7 mouse cellular contexts compared by ENCODE assay signal in genomic region chr8:46547245-46547644, GRCm38 (mm10). TPM values are rescaled to one million over a fixed set of nuclear protein-coding genes. Genes with fewer than 3 reads are reported as not detected.
DNase-seq lines count a peak whose midpoint lies in the region; ATAC-seq lines count a peak whose summit lies in the region.

No protein-coding gene starts in this region.

- peak; percentile 61 for DNase-seq in limb, embryonic 11.5 days (ENCODE audit: low spot score)
- no peak for DNase-seq in limb, embryonic 10.5 days (ENCODE audit: low spot score)
- DNase-seq in T-cell, adult 2 months (ENCODE audit: low spot score): peak; percentile 18
- DNase-seq in embryo, embryonic 10.5 days (ENCODE audit: low spot score): peak; percentile 90
- peak; percentile 72 for DNase-seq in hindlimb bud, embryonic 11.5 days (ENCODE audit: extremely low spot score, low read depth, low spot score)
- DNase-seq in lung, postnatal 10 days: peak; percentile 82
- DNase-seq in urinary bladder, postnatal 4 days (ENCODE audit: low spot score in 2 of 2): no peak

- no peak overlapping the region for H3K27ac ChIP-seq in limb, embryonic 11.5 days (replicated peaks; ENCODE audit: low read depth, low read length)
- no peak overlapping the region for H3K27ac ChIP-seq in limb, embryonic 10.5 days

- no peak overlapping the region for H3K4me2 ChIP-seq in limb, embryonic 11.5 days (ENCODE audit: low read depth, severe bottlenecking)

- H3K27me3 ChIP-seq in limb, embryonic 11.5 days (ENCODE audit: control insufficient read depth, insufficient read depth, low read length): no peaks in the 10 kb centered on the region
- H3K27me3 ChIP-seq in limb, embryonic 10.5 days (ENCODE audit: low read depth, poor library complexity, severe bottlenecking): no peaks in the 10 kb centered on the region

- H3K4me3 ChIP-seq in limb, embryonic 11.5 days (ENCODE audit: low read depth, low read length): no peak overlapping the region
- no peak overlapping the region for H3K4me3 ChIP-seq in limb, embryonic 10.5 days

- H3K36me3 ChIP-seq in limb, embryonic 11.5 days (ENCODE audit: control insufficient read depth, insufficient read depth, low read length): no peaks in the 10 kb centered on the region
- no peaks in the 10 kb centered on the region for H3K36me3 ChIP-seq in limb, embryonic 10.5 days

- peaks cover under 1% of the 10 kb centered on the region; the same call in 1 of the 2 replicates for H3K4me1 ChIP-seq in limb, embryonic 11.5 days (ENCODE audit: control insufficient read depth, insufficient read depth, low read length)
- H3K4me1 ChIP-seq in limb, embryonic 10.5 days: peaks cover 3% of the 10 kb centered on the region

- H3K9ac ChIP-seq in limb, embryonic 11.5 days (ENCODE audit: low read length): no peak overlapping the region

- no peaks in the 10 kb centered on the region for H3K9me3 ChIP-seq in limb, embryonic 11.5 days (ENCODE audit: control insufficient read depth, low read length)
- H3K9me3 ChIP-seq in limb, embryonic 10.5 days (replicated peaks): no peaks in the 10 kb centered on the region

- ATAC-seq in limb, embryonic 11.5 days (ENCODE audit: insufficient number of reproducible peaks, low FRiP score, low TSS enrichment, low read depth): no peak

- WGBS in limb, embryonic 11.5 days: 56% methylated on average over 4 of the region's 4 CpGs
- WGBS in limb, embryonic 10.5 days: 52% methylated on average over 4 of the region's 4 CpGs

RNA-seq across cellular contexts. Expression of gene Cenpu, which starts 4.6 kb away (rescaled TPM):
- 27.9 and 28.5 TPM in 2 replicates for polyA plus RNA-seq in limb, embryonic 11.5 days (2014; fragmentation: Nextera tagmentation; extraction: Ambion mirVana)
- polyA plus RNA-seq in limb, embryonic 10.5 days (2016; fragmentation: Nextera tagmentation; extraction: Ambion mirVana): 26.5 and 27.1 TPM in 2 replicates

Comparison
In these comparisons a context has a peak if more than half of its experiments do, and no peak if none do; other contexts are left out.
1. DNase-seq: peak in limb, embryonic 11.5 days (single experiment), T-cell, adult 2 months (single experiment), embryo, embryonic 10.5 days (single experiment), hindlimb bud, embryonic 11.5 days (single experiment) and lung, postnatal 10 days (single experiment); none in limb, embryonic 10.5 days (single experiment) and urinary bladder, postnatal 4 days (0 of 2).